Mouse (Mus musculus): ENCODE measurements around the gene Ift57.

DNA sequence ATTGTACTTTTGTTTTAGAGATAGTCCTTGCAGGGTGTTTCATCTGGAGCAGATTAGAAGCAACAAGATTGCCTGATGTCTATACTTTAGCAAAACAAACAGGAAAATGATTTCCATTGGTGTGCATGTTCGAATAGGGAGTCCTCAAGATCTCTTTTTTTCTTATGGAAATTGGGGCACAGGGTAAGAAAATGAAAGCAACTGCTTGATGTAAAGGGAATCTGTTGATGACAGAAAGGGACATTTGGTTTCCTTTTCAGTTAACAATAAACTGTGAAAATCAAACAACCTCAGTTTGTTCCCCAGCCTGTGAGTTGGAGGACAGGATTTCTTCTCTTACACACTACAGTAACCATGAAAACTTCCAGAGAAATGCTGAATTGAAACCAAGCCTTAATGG is 53.9 kb downstream of the Ift57 start:
- TF ChIP-seq CTCF (IDR thresholded peaks at IDR 0.05; ENCODE audit: low read depth), result no peak
- no peak for TF ChIP-seq EP300 (IDR thresholded peaks at IDR 0.05; ENCODE audit: low read depth)

Data from heart, postnatal 0 days (tissue).